ENCODE assay signal across 8 mouse cellular contexts in the genomic region with DNA sequence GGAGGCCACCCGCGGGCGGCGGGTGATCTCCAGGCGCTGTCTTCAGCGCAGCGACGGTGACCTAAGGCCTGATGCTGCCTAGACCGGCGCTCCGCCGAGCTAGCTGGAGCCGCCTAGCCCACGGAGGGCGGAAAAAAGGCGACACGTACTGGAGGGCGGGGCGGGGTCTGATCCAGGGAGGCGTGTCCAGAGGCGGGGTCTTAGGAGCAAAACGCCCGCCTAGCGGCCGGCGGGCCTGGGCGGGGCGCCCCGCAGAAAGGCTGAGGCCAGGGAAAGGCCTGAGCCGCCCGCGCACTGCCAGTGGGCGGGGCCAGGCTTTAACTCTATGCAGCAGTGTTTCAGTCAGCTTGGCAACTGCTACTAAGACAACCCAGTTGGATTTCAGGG. TPM values are rescaled to one million over a fixed set of nuclear protein-coding genes. Genes with fewer than 3 reads are reported as not detected.
DNase-seq lines count a peak whose midpoint lies in the region; ATAC-seq and TF ChIP-seq lines count a peak whose summit lies in the region.

A gene (minus strand): TSS at position 140 of the 387 bp plus-strand sequence.

- no peaks in the 10 kb centered on the region for H3K36me3 ChIP-seq in ES-E14 (ENCODE audit: control insufficient read depth, insufficient read depth, low read length, poor library complexity, severe bottlenecking)
- no peaks in the 10 kb centered on the region for H3K36me3 ChIP-seq in forebrain, embryonic 15.5 days
- H3K36me3 ChIP-seq in liver, embryonic 16.5 days (ENCODE audit: control insufficient read depth, insufficient read depth): no peaks in the 10 kb centered on the region
- no peaks in the 10 kb centered on the region for H3K36me3 ChIP-seq in neural tube, embryonic 12.5 days
- no peaks in the 10 kb centered on the region for H3K36me3 ChIP-seq in stomach, postnatal 0 days (ENCODE audit: control insufficient read depth, insufficient read depth, low read length)

- peak within 1 kb of the TSS; percentile 82 for H3K9ac ChIP-seq in ES-E14 (ENCODE audit: insufficient read depth, low read depth, low read length, poor library complexity, severe bottlenecking)
- H3K9ac ChIP-seq in forebrain, embryonic 15.5 days (replicated peaks): peak within 1 kb of the TSS; percentile 70
- H3K9ac ChIP-seq in liver, embryonic 16.5 days (ENCODE audit: low read depth, low read length): peak within 1 kb of the TSS; percentile 45
- peak within 1 kb of the TSS; percentile 81 for H3K9ac ChIP-seq in neural tube, embryonic 12.5 days
- H3K9ac ChIP-seq in stomach, postnatal 0 days (ENCODE audit: low read length): peak within 1 kb of the TSS; percentile 82

- H3K27ac ChIP-seq in ES-E14 (ENCODE audit: insufficient read depth, low read depth, low read length, poor library complexity, severe bottlenecking): no peak within 1 kb of the TSS
- H3K27ac ChIP-seq in forebrain, embryonic 15.5 days (replicated peaks): peak within 1 kb of the TSS; percentile 94
- peak within 1 kb of the TSS; percentile 25; the same call in 1 of the 2 replicates for H3K27ac ChIP-seq in liver, embryonic 16.5 days (ENCODE audit: low read length)
- peak within 1 kb of the TSS; percentile 50 for H3K27ac ChIP-seq in neural tube, embryonic 12.5 days
- H3K27ac ChIP-seq in stomach, postnatal 0 days (replicated peaks): peak within 1 kb of the TSS; percentile 95

- H3K4me3 ChIP-seq in ES-E14 (ENCODE audit: insufficient read depth in 1 of 2, low read depth in 1 of 2, low read length in 2 of 2, poor library complexity in 1 of 2, severe bottlenecking in 1 of 2): peak within 1 kb of the TSS; percentile 88 to 94
- H3K4me3 ChIP-seq in forebrain, embryonic 15.5 days: peak within 1 kb of the TSS; percentile 59
- H3K4me3 ChIP-seq in liver, embryonic 16.5 days (ENCODE audit: low read depth, low read length): peak within 1 kb of the TSS; percentile 59
- peak within 1 kb of the TSS; percentile 76 for H3K4me3 ChIP-seq in neural tube, embryonic 12.5 days
- H3K4me3 ChIP-seq in stomach, postnatal 0 days (ENCODE audit: low read depth, low read length): peak within 1 kb of the TSS; percentile 81

- in situ Hi-C loops in ES-E14 (cut with MboI; ENCODE audit: low sequenced_read_pairs in 2 of 2, unreplicated experiment in 2 of 2): no loop called here

- peak; percentile 82 for DNase-seq in ES-E14 (ENCODE audit: low read depth, low spot score)
- peak; percentile 89 to 90 for DNase-seq in cerebellum, adult 18-20 months
- DNase-seq in heart, postnatal 14 days: peak; percentile 94 to 95
- peak; percentile 73 for DNase-seq in large intestine, adult 2 months (ENCODE audit: low read depth, low spot score)
- peak; percentile 95 for DNase-seq in stomach, postnatal 0 days (ENCODE audit: low spot score)

- no peak for TF ChIP-seq EP300 in stomach, postnatal 0 days (optimal IDR thresholded peaks at IDR 0.05)

- H3K9me3 ChIP-seq in ES-E14 (ENCODE audit: control insufficient read depth, insufficient read depth, low read depth, low read length): no peaks in the 10 kb centered on the region
- no peaks in the 10 kb centered on the region for H3K9me3 ChIP-seq in forebrain, embryonic 15.5 days
- H3K9me3 ChIP-seq in liver, embryonic 16.5 days (replicated peaks; ENCODE audit: control insufficient read depth, low read length): no peaks in the 10 kb centered on the region
- no peaks in the 10 kb centered on the region for H3K9me3 ChIP-seq in neural tube, embryonic 12.5 days
- no peaks in the 10 kb centered on the region for H3K9me3 ChIP-seq in stomach, postnatal 0 days (ENCODE audit: control insufficient read depth, low read length)

- peak; percentile 56 for TF ChIP-seq CTCF in stomach, postnatal 0 days (IDR thresholded peaks at IDR 0.05; ENCODE audit: low read depth)

- intact Hi-C loops in heart, postnatal 14 days (cut with DNase I): loop anchor here (2.0 kb wide), 1 partner anchor 514 kb away; no protein-coding TSS in a partner anchor

- no peaks in the 10 kb centered on the region for H3K27me3 ChIP-seq in forebrain, embryonic 15.5 days
- no peaks in the 10 kb centered on the region for H3K27me3 ChIP-seq in liver, embryonic 16.5 days (ENCODE audit: control insufficient read depth, insufficient read depth, low read depth, low read length)
- H3K27me3 ChIP-seq in neural tube, embryonic 12.5 days (replicated peaks): no peaks in the 10 kb centered on the region
- H3K27me3 ChIP-seq in stomach, postnatal 0 days (ENCODE audit: control insufficient read depth, insufficient read depth, low read length): no peaks in the 10 kb centered on the region

- ATAC-seq in forebrain, embryonic 15.5 days (replicated peaks): peak; percentile 97
- ATAC-seq in liver, embryonic 16.5 days (ENCODE audit: low read depth): peak; percentile 95
- ATAC-seq in neural tube, embryonic 12.5 days (ENCODE audit: low FRiP score, low read depth): peak; percentile 98
- peak; percentile 100 for ATAC-seq in stomach, postnatal 0 days (ENCODE audit: low FRiP score, low TSS enrichment)

- peak within 1 kb of the TSS; percentile 65 for H3K4me2 ChIP-seq in forebrain, embryonic 15.5 days (replicated peaks)
- peak within 1 kb of the TSS; percentile 79 for H3K4me2 ChIP-seq in liver, embryonic 16.5 days (ENCODE audit: low read depth, low read length)
- H3K4me2 ChIP-seq in neural tube, embryonic 12.5 days (replicated peaks): peak within 1 kb of the TSS; percentile 91
- H3K4me2 ChIP-seq in stomach, postnatal 0 days (replicated peaks; ENCODE audit: low read depth): peak within 1 kb of the TSS; percentile 78

- under 1% methylated on average over 33 of the region's 33 CpGs for WGBS in forebrain, embryonic 15.5 days
- under 1% methylated on average over 33 of the region's 33 CpGs for WGBS in large intestine, adult 2 months
- WGBS in liver, embryonic 16.5 days (ENCODE audit: insufficient replicate concordance): under 1% methylated on average over 32 of the region's 33 CpGs
- WGBS in neural tube, embryonic 12.5 days: under 1% methylated on average over 33 of the region's 33 CpGs
- WGBS in stomach, postnatal 0 days: under 1% methylated on average over 33 of the region's 33 CpGs

- H3K4me1 ChIP-seq in ES-E14 (ENCODE audit: control insufficient read depth in 2 of 2, insufficient read depth in 2 of 2, low read length in 2 of 2, poor library complexity in 1 of 2): no peaks in the 10 kb centered on the region
- H3K4me1 ChIP-seq in forebrain, embryonic 15.5 days: peaks cover 15% of the 10 kb centered on the region; the same call in 1 of the 2 replicates
- H3K4me1 ChIP-seq in liver, embryonic 16.5 days (ENCODE audit: control insufficient read depth, low read depth, low read length): peaks cover 3% of the 10 kb centered on the region
- no peaks in the 10 kb centered on the region for H3K4me1 ChIP-seq in neural tube, embryonic 12.5 days
- no peaks in the 10 kb centered on the region for H3K4me1 ChIP-seq in stomach, postnatal 0 days (replicated peaks; ENCODE audit: control insufficient read depth, insufficient read depth)

TF ChIP-seq in ES-E14, 5 proteins besides CTCF, POLR2A, EP300 and RAD21:
- TF ChIP-seq HCFC1 (IDR thresholded peaks at IDR 0.05; ENCODE audit: borderline replicate concordance, insufficient read depth, low read length): no peak
- TF ChIP-seq ZNF384 (IDR thresholded peaks at IDR 0.05; ENCODE audit: low read depth, low read length): no peak
- no peak for TF ChIP-seq CHD2 (IDR thresholded peaks at IDR 0.05; ENCODE audit: low read depth, low read length)
- no peak for TF ChIP-seq ZC3H11A (IDR thresholded peaks at IDR 0.05; ENCODE audit: borderline replicate concordance, low read depth, low read length)

RNA-seq across cellular contexts. Expression of the gene that starts here (rescaled TPM):
- total RNA-seq in ES-E14 (2012; rRNA removed): 5.4 TPM in 2 replicates
- polyA plus RNA-seq in forebrain, embryonic 15.5 days (2015; fragmentation: Nextera tagmentation; extraction: Ambion mirVana): 9.2 and 10.6 TPM in 2 replicates
- 1 to 10 TPM; 7.3 to 9.5 TPM for total RNA-seq in heart, postnatal 14 days (2021)
- polyA plus RNA-seq in large intestine, adult 2 months (2012; rRNA removed): 0.51 and 1.0 TPM in 2 replicates
- 0.50 and 0.78 TPM in 2 replicates for polyA plus RNA-seq in liver, embryonic 16.5 days (2015; fragmentation: Nextera tagmentation; extraction: Ambion mirVana)
- 9.7 and 9.9 TPM in 2 replicates for polyA plus RNA-seq in neural tube, embryonic 12.5 days (2016; fragmentation: Nextera tagmentation; extraction: Ambion mirVana)
- 5.6 and 5.9 TPM in 2 replicates for polyA plus RNA-seq in stomach, postnatal 0 days (2015; fragmentation: Nextera tagmentation; extraction: Ambion mirVana)

Comparison
In these comparisons a context has a peak if more than half of its experiments do, and no peak if none do; other contexts are left out.
1. Peak in ATAC-seq, H3K4me3 ChIP-seq, H3K27ac ChIP-seq, H3K9ac ChIP-seq and H3K4me2 ChIP-seq in liver, embryonic 16.5 days; RNA of the gene not detected or under 1 TPM.